Mouse (Mus musculus) thymus, adult 2 months (tissue): ENCODE results near the gene Pex3. TPM values are rescaled to one million over a fixed set of nuclear protein-coding genes. Genes with fewer than 3 reads are reported as not detected.

Source experiments
- DNase-seq: peaks from one replicate; pipeline ENCODE4 v3.0.0; 2021
- H3K27ac ChIP-seq: fragments of 200-500 bp; 2 replicates; pipeline ENCODE4 v1.5.1; 2012; ENCODE audit warnings: low read length, control low read depth; ENCODE audit not compliant: control insufficient read depth, insufficient read depth
- H3K27me3 ChIP-seq: fragments of 200-500 bp; 2 replicates; pipeline ENCODE4 v1.6.1; 2012; ENCODE audit warnings: mild to moderate bottlenecking, low read length, moderate library complexity, mixed read lengths; ENCODE audit not compliant: control insufficient read depth, insufficient read depth
- H3K36me3 ChIP-seq: fragments of 200-500 bp; 2 replicates; pipeline ENCODE4 v1.6.1; 2012; ENCODE audit warnings: mild to moderate bottlenecking, low read length, moderate library complexity; ENCODE audit not compliant: control insufficient read depth, insufficient read depth
- H3K4me1 ChIP-seq: fragments of 200-500 bp; replicated peaks from 2 replicates; pipeline ENCODE4 v1.6.1; 2012; ENCODE audit warnings: low read length; ENCODE audit not compliant: control insufficient read depth, insufficient read depth
- H3K4me3 ChIP-seq: fragments of 200-500 bp; 2 replicates; pipeline ENCODE4 v1.5.1; 2012; ENCODE audit warnings: mild to moderate bottlenecking, low read length, control low read depth, moderate library complexity; ENCODE audit not compliant: control insufficient read depth, insufficient read depth
- CTCF ChIP-seq: fragments of 200-500 bp; IDR thresholded peaks from 2 replicates; pipeline ENCODE4 v1.5.1; 2012; ENCODE audit warnings: mild to moderate bottlenecking, control low read depth, low read length, moderate library complexity, borderline replicate concordance; ENCODE audit not compliant: control insufficient read depth, poor library complexity, insufficient read depth; ENCODE audit errors: extremely low read depth
- POLR2A ChIP-seq: fragments of 200-500 bp; IDR thresholded peaks from 2 replicates; pipeline ENCODE4 v1.6.1; 2012; ENCODE audit warnings: mild to moderate bottlenecking, low read length, control low read depth, moderate library complexity; ENCODE audit not compliant: control insufficient read depth, poor library complexity, insufficient read depth; ENCODE audit errors: extremely low read depth
- WGBS: fragments of 180-500 bp; shearing (Covaris S2); methylation state at CpG from one replicate; pipeline ENCODE4 v1.1.7; 2018; 5-methylcytosine and 5-hydroxymethylcytosine counted together
- polyA plus RNA-seq: library from polyadenylated mRNA; depleted of rRNA; stranded (reverse); fragments of >200 nt; gene quantifications from 2 replicates; pipeline ENCODE4 v1.2.3, GENCODE M21; 2012; rRNA removed

The Pex3 gene
- polyA plus RNA-seq = 7.3 and 9.1 TPM in 2 replicates

DNA sequence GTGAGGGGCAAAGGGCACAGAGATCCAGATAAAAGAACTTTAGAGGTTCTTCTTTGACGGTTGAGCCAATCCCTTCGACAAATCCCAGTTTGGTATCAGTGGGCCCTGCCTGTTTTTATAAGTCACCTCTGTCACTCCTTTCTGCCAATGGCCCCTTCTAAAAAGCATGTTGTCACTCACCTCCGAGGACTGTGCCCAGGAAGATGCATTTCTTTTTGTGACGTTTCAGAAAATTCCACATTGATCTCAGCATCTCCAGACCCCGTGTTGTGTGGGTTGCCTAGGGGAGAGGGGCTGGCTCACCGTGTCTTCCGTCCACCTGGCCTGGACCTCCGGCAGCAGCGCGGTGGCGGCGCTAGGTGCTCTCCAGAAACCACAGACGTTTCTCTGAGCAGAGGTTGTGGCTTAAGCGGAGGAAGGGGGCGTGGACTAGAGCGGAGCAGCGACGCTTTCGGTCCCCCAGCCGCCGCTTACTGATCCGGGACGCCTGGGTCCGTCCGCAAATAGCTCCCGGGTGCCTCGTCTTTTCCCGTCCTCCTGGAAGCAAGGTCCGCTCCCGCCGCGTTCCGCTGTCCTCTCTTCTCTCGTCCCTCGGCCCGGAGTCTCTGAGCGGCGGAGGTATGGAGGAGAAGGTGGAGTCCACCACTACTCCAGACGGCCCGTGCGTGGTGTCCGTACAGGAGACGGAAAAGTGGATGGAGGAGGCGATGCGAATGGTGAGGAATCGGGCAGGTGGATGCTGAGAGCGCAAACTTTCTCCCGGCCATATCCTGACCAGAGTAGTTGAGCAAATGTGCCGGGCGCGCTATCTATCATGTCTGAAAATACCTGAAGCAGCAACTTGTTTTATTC is at the start of gene Pex3, which contains the start of gene Adat2:
Gene Pex3, minus strand, starts transcription at position 497 of the 852 bp plus-strand sequence.
Gene Adat2, plus strand, starts transcription at position 249 of the 852 bp plus-strand sequence.
- peak within 1 kb of the TSS; percentile 58 for H3K27ac ChIP-seq
- under 1% methylated on average over 51 of the region's 51 CpGs for WGBS
- DNase-seq = peak; percentile 88
- H3K36me3 ChIP-seq = no peaks in the 10 kb centered on the region
- H3K4me1 ChIP-seq = no peaks in the 10 kb centered on the region
- peak within 1 kb of the TSS; percentile 98 for H3K4me3 ChIP-seq
- no peak; the same call in 1 of the 2 replicates for TF ChIP-seq CTCF
- peak; percentile 61 for TF ChIP-seq POLR2A
- no peaks in the 10 kb centered on the region for H3K27me3 ChIP-seq

DNA sequence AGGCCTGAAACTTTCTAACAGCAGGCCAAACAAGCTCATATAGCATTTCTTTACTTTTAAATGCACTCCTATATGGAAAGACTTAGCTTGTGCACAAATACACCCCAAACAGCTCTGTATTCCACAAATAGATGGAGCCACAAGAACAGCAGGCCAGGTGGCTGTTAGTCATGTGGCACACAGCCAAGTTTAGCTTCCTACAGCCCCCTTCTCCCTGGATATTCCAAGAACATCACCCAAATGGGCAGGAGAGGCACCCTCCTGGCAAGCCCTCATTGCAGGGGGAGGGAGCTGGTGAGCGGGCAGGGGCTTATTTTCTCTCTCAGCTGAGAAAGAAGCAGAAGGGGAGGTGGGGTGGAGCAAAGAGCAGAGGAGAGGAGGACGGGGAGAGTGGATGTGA is 48.0 kb upstream of the Pex3 start:
- WGBS = 79% methylated on average over 2 of the region's 2 CpGs

DNA sequence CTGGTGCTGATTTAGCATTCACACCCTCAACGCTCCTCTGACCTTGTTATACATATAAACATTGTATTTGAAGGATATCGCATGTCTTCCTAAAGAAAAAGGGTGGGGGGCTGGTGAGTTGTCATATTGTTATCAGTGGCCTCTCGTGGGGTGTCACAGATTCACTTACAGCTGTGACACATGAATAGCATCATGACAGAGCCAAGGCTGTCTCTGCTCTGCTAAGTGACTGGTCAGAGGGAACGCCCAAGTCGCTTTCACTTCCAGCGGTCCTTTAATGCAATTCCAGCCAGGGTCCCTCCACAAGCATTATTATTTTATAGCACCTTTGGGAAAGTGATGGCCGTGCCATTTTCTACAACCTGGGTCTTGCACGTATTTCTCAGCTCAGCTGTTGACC is 44.5 kb upstream of the Pex3 start:
- DNase-seq = no peak

More for the DNA sequence above, 48.0 kb upstream of the Pex3 start:
- H3K36me3 ChIP-seq = no peaks in the 10 kb centered on the region
- no peaks in the 10 kb centered on the region; the same call in 1 of the 2 replicates for H3K4me1 ChIP-seq
- DNase-seq = no peak
- no peak overlapping the region for H3K4me3 ChIP-seq
- no peaks in the 10 kb centered on the region for H3K27me3 ChIP-seq
- TF ChIP-seq POLR2A (no peak), CTCF (no peak)
- no peak overlapping the region for H3K27ac ChIP-seq

DNA sequence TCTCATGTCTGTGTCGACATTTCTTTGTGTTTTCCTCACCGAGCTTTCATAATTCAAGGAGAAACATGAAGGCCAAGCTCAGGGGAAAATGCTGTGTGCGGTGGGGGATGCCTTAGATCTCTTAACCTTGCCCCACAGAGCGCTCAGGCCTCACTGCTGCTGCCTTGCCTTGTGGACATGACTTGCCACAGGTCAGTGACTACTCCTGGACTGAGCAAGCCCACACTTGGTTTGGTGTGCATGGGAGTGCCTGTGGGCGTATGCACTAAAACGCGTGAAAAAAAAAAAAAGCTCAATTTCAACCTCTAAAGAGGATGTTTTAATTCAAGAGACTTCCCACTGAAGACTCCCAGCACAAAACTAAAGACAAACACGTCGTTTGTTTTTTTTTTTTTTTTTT is 43.9 kb upstream of the Pex3 start:
- 90% methylated on average over 9 of the region's 9 CpGs for WGBS
- Histone ChIP-seq H3K36me3 (no peaks in the 10 kb centered on the region), H3K4me3 (no peak overlapping the region), H3K4me1 (no peaks in the 10 kb centered on the region; the same call in 1 of the 2 replicates), H3K27me3 (no peaks in the 10 kb centered on the region), H3K27ac (no peak overlapping the region)
- TF ChIP-seq POLR2A = no peak
- TF ChIP-seq CTCF = no peak
- DNase-seq = no peak

More for the DNA sequence above, 44.5 kb upstream of the Pex3 start:
- WGBS = 92% methylated on average over 8 of the region's 8 CpGs
- no peak for TF ChIP-seq CTCF
- no peak for TF ChIP-seq POLR2A
- no peaks in the 10 kb centered on the region; the same call in 1 of the 2 replicates for H3K4me1 ChIP-seq
- H3K27me3 ChIP-seq = no peaks in the 10 kb centered on the region
- no peak overlapping the region for H3K27ac ChIP-seq
- no peak overlapping the region for H3K4me3 ChIP-seq
- no peaks in the 10 kb centered on the region for H3K36me3 ChIP-seq

DNA sequence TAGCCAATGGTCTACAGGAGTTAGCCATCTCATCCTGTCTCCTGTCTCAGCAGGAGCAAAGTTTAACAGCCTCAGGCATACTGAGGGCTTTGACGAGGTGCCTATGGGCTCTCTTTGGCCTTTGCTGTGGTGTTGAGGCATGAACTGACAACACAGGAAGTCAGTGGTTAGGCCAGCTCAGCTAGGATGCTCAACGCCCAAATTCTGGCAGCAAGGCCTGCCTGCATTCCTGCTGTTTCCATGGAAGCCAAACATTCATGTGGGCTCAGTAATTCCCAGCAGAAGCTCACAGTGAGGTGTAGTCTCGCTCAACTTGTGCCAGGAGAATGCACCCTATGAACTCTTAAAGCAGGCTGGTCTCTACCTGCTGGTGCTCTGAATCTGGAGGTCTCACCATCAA is 43.1 kb upstream of the Pex3 start:
- WGBS = 36% methylated on average over 3 of the region's 3 CpGs
- no peak for DNase-seq
- no peaks in the 10 kb centered on the region; the same call in 1 of the 2 replicates for H3K4me1 ChIP-seq
- no peak overlapping the region for H3K4me3 ChIP-seq
- H3K36me3 ChIP-seq = no peaks in the 10 kb centered on the region
- no peak overlapping the region for H3K27ac ChIP-seq
- H3K27me3 ChIP-seq = no peaks in the 10 kb centered on the region
- TF ChIP-seq CTCF (no peak), POLR2A (no peak)

DNA sequence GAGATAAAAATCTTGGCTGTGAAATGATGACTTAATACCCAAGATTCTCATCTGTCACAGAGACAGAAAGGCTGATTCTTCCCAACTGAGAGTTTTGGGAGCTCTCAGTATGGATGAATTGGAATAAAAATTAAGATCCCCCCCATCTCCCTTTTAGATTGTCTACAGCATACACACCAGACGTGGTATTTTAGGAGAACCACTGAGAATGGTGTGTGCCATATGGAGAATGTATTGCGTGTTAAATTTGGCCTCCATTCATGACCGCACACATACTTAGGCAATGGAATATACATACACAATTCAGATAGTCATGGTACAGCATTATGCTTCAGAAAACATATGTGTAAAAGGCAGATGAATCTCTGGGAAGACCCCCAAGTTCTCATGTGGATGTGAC is 40.6 kb upstream of the Pex3 start:
- WGBS = 94% methylated on average over 3 of the region's 3 CpGs
- DNase-seq = no peak
- no peaks in the 10 kb centered on the region for H3K36me3 ChIP-seq
- no peak overlapping the region for H3K27ac ChIP-seq
- no peaks in the 10 kb centered on the region for H3K27me3 ChIP-seq
- no peak for TF ChIP-seq POLR2A
- no peak for TF ChIP-seq CTCF
- H3K4me1 ChIP-seq = no peaks in the 10 kb centered on the region; the same call in 1 of the 2 replicates
- no peak overlapping the region for H3K4me3 ChIP-seq

DNA sequence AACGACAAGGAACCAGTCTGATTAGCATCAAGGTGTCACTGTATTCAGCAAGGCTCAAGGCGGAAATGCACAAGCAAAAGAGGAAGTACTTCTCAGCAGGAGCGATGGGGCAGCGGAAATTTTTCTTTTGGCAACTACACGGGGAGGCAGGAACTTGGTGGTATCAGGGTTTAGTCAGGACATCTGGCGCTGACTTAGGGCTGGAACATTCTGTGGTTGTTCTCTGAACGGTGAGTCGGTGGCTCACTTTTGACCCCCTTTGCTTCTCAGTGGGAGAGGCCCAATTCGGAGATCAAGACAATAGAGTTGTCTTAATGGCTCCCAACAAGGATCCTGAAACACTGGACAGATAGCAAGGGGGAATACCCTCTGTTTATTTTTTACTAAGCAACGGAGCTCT is 39.3 kb upstream of the Pex3 start:
- no peak for DNase-seq

More for the DNA sequence above, 39.3 kb upstream of the Pex3 start:
- no peaks in the 10 kb centered on the region for H3K36me3 ChIP-seq
- no peak for TF ChIP-seq POLR2A
- no peak for TF ChIP-seq CTCF
- no peaks in the 10 kb centered on the region for H3K27me3 ChIP-seq
- WGBS = 96% methylated on average over 10 of the region's 10 CpGs
- H3K4me3 ChIP-seq = no peak overlapping the region
- H3K4me1 ChIP-seq = no peaks in the 10 kb centered on the region; the same call in 1 of the 2 replicates
- H3K27ac ChIP-seq = no peak overlapping the region
